In genomic region chr11:11742626-11743025, GRCm38 (mm10) we compare ENCODE assay signal across 8 mouse cellular contexts. TPM values are rescaled to one million over a fixed set of nuclear protein-coding genes. Genes with fewer than 3 reads are reported as not detected.
DNase-seq lines count a peak whose midpoint lies in the region; ATAC-seq and TF ChIP-seq lines count a peak whose summit lies in the region.

No protein-coding gene starts in this region.

- DNase-seq in kidney, adult 2 months = peak; percentile 38
- DNase-seq in kidney, adult 11 months = no peak
- DNase-seq in ES-CJ7 (ENCODE audit: low read depth, low spot score) = peak; percentile 68
- DNase-seq in c-Kit-positive CD71-positive TER-119-negative erythroid progenitor cells, embryonic 14.5 days (ENCODE audit: low read depth) = peak; percentile 88
- peak; percentile 31 for DNase-seq in limb, embryonic 14.5 days (ENCODE audit: low spot score)
- DNase-seq in forebrain, embryonic 10.5 days (ENCODE audit: extremely low spot score, low spot score) = no peak
- DNase-seq in left cerebral cortex, postnatal 25 days (ENCODE audit: low spot score in 2 of 2) = no peak

- no peaks in the 10 kb centered on the region for H3K36me3 ChIP-seq in kidney, adult 2 months (ENCODE audit: control insufficient read depth, insufficient read depth, low read length)
- no peaks in the 10 kb centered on the region for H3K36me3 ChIP-seq in limb, embryonic 14.5 days (ENCODE audit: control insufficient read depth, insufficient read depth, low read length)
- no peaks in the 10 kb centered on the region for H3K36me3 ChIP-seq in forebrain, embryonic 10.5 days (replicated peaks)

- peak; percentile 59 for TF ChIP-seq CTCF in kidney, adult 2 months (conservative IDR thresholded peaks at IDR 0.05; ENCODE audit: insufficient read depth, insufficient read length, low read depth, low read length)

- no peak overlapping the region for H3K9ac ChIP-seq in limb, embryonic 14.5 days (ENCODE audit: low read depth, low read length, severe bottlenecking)

- no peaks in the 10 kb centered on the region for H3K27me3 ChIP-seq in kidney, adult 2 months (replicated peaks; ENCODE audit: control insufficient read depth, insufficient read depth, low read length)
- H3K27me3 ChIP-seq in limb, embryonic 14.5 days (ENCODE audit: control insufficient read depth, insufficient read depth, low read length) = no peaks in the 10 kb centered on the region
- H3K27me3 ChIP-seq in forebrain, embryonic 10.5 days (ENCODE audit: poor library complexity, severe bottlenecking) = no peaks in the 10 kb centered on the region

- H3K9me3 ChIP-seq in limb, embryonic 14.5 days (ENCODE audit: control insufficient read depth, low read length) = no peaks in the 10 kb centered on the region
- peaks cover 3% of the 10 kb centered on the region for H3K9me3 ChIP-seq in forebrain, embryonic 10.5 days

- H3K4me3 ChIP-seq in kidney, adult 2 months (ENCODE audit: insufficient read depth, low read depth, low read length) = no peak overlapping the region
- H3K4me3 ChIP-seq in limb, embryonic 14.5 days (replicated peaks; ENCODE audit: low read length) = no peak overlapping the region
- no peak overlapping the region for H3K4me3 ChIP-seq in forebrain, embryonic 10.5 days

- no peak overlapping the region for H3K4me2 ChIP-seq in limb, embryonic 14.5 days (replicated peaks; ENCODE audit: low read depth, low read length, severe bottlenecking)

- no peak for TF ChIP-seq POLR2A in kidney, adult 2 months (IDR thresholded peaks at IDR 0.05; ENCODE audit: low read depth, low read length)
- TF ChIP-seq POLR2A in limb, embryonic 14.5 days (IDR thresholded peaks at IDR 0.05; ENCODE audit: borderline replicate concordance, extremely low read depth, insufficient read depth, insufficient read length) = no peak

- ATAC-seq in limb, embryonic 14.5 days (ENCODE audit: low FRiP score, low read depth) = no peak
- ATAC-seq in neutrophil, adult 5-6 weeks (ENCODE audit: extremely low read depth, insufficient number of reproducible peaks, low FRiP score, poor library complexity, severe bottlenecking) = peak; percentile 87

- H3K27ac ChIP-seq in kidney, adult 2 months (ENCODE audit: insufficient read depth, low read depth, low read length) = no peak overlapping the region
- no peak overlapping the region for H3K27ac ChIP-seq in limb, embryonic 14.5 days (replicated peaks; ENCODE audit: low read depth, low read length)
- H3K27ac ChIP-seq in forebrain, embryonic 10.5 days = no peak overlapping the region

- H3K4me1 ChIP-seq in kidney, adult 2 months (ENCODE audit: control insufficient read depth, insufficient read depth, low read length) = no peaks in the 10 kb centered on the region
- H3K4me1 ChIP-seq in limb, embryonic 14.5 days (ENCODE audit: control insufficient read depth, insufficient read depth, low read length) = no peaks in the 10 kb centered on the region
- H3K4me1 ChIP-seq in forebrain, embryonic 10.5 days = no peaks in the 10 kb centered on the region

- intact Hi-C loops in left cerebral cortex, postnatal 25 days (cut with DNase I) = loop anchor here (1.0 kb wide), 1 partner anchor 243 kb away; no protein-coding TSS in a partner anchor

- WGBS in kidney, adult 2 months = 26% methylated on average over 2 of the region's 2 CpGs
- 25% methylated on average over 2 of the region's 2 CpGs for WGBS in limb, embryonic 14.5 days
- 30% methylated on average over 2 of the region's 2 CpGs for WGBS in forebrain, embryonic 10.5 days

RNA-seq across cellular contexts. Expression of gene Ikzf1, which starts 57.8 kb away (rescaled TPM):
- polyA plus RNA-seq in kidney, adult 2 months (2012; rRNA removed) = 2.9 and 12.8 TPM in 2 replicates
- polyA plus RNA-seq in limb, embryonic 14.5 days (2012; rRNA removed) = 5.0 and 7.2 TPM in 2 replicates
- 3.4 and 3.5 TPM in 2 replicates for polyA plus RNA-seq in limb, embryonic 14.5 days (2014; fragmentation: Nextera tagmentation; extraction: Ambion mirVana)
- 125 and 150 TPM in 2 replicates for total RNA-seq in neutrophil, adult 5-6 weeks (2017)
- polyA plus RNA-seq in forebrain, embryonic 10.5 days (2016; fragmentation: Nextera tagmentation; extraction: Ambion mirVana) = 3.0 and 4.2 TPM in 2 replicates
- total RNA-seq in left cerebral cortex, postnatal 25 days (2021) = 1 to 10 TPM; 3.1 to 4.0 TPM

Comparison
In these comparisons a context has a peak if more than half of its experiments do, and no peak if none do; other contexts are left out.
1. DNase-seq: peak in kidney, adult 2 months (single experiment), ES-CJ7 (single experiment), c-Kit-positive CD71-positive TER-119-negative erythroid progenitor cells, embryonic 14.5 days (single experiment) and limb, embryonic 14.5 days (single experiment); none in kidney, adult 11 months (single experiment), forebrain, embryonic 10.5 days (single experiment) and left cerebral cortex, postnatal 25 days (0 of 2).